Mouse (Mus musculus) midbrain, embryonic 13.5 days (tissue): ENCODE measurements at regions not wholly inside any gene's neighbourhood (a gene's known extent, or its start where the extent isn't known, plus 50 kb on each side); places are given as distances from the start of the nearest gene placed in this dataset.

ENCODE experiments used
- ATAC-seq: fragments of 200-750 bp; cut with Nextera tagmentation; 2 replicates; pipeline ENCODE4 v1.8.0; 2017; ENCODE audit warnings: mild to moderate bottlenecking, moderate TSS enrichment, moderate library complexity
- H3K27ac ChIP-seq: fragments of 300-500 bp; sonication (generic); 2 replicates; pipeline ENCODE4 v1.5.1; 2015; ENCODE audit warnings: inconsistent platforms, mild to moderate bottlenecking, moderate library complexity
- H3K27me3 ChIP-seq: fragments of 300-500 bp; sonication (generic); 2 replicates; pipeline ENCODE4 v1.6.1; 2015; ENCODE audit warnings: mild to moderate bottlenecking, inconsistent platforms
- H3K36me3 ChIP-seq: fragments of 300-500 bp; sonication (generic); 2 replicates; pipeline ENCODE4 v1.6.1; 2015; ENCODE audit warnings: mild to moderate bottlenecking, inconsistent platforms
- H3K4me1 ChIP-seq: fragments of 300-500 bp; sonication (generic); replicated peaks from 2 replicates; pipeline ENCODE4 v1.6.1; 2015; ENCODE audit warnings: inconsistent platforms
- H3K4me2 ChIP-seq: fragments of 300-500 bp; sonication (generic); replicated peaks from 2 replicates; pipeline ENCODE4 v1.6.1; 2015; ENCODE audit warnings: moderate library complexity, mild to moderate bottlenecking, inconsistent platforms
- H3K4me3 ChIP-seq: fragments of 300-500 bp; sonication (generic); replicated peaks from 2 replicates; pipeline ENCODE4 v1.5.1; 2015; ENCODE audit warnings: mild to moderate bottlenecking, inconsistent platforms
- H3K9ac ChIP-seq: fragments of 300-500 bp; sonication (generic); replicated peaks from 2 replicates; pipeline ENCODE4 v1.6.1; 2015; ENCODE audit warnings: mild to moderate bottlenecking, inconsistent platforms
- H3K9me3 ChIP-seq: fragments of 300-500 bp; sonication (generic); 2 replicates; pipeline ENCODE4 v1.6.1; 2016; ENCODE audit warnings: mild to moderate bottlenecking, inconsistent platforms
- WGBS: fragments of 180-500 bp; shearing (Covaris S2); methylation state at CpG from one replicate; pipeline ENCODE4 v1.1.7; 2015; 5-methylcytosine and 5-hydroxymethylcytosine counted together

DNA sequence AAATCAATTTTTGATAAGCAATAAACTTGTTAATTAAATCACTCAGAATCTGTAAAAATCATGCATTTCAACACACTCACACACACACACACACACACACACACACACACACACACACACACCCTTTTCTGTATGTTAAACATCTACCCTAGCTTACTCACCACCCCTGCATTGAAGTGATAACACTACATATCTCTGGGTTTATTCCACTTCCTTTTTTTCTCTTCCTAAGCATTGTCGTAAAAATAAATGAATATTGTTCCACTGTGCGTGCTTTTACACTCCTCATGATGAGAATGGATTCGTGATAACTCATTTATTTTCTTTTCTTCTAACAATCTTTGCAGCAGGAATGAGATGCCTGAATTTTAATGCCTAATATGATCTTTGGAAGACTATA lies 234.3 kb upstream of the Plscr5 start:
- 75% methylated on average over 3 of the region's 3 CpGs for WGBS
- Histone ChIP-seq H3K4me1 (no peaks in the 10 kb centered on the region), H3K4me3 (no peak overlapping the region), H3K9me3 (no peaks in the 10 kb centered on the region), H3K4me2 (no peak overlapping the region), H3K36me3 (no peaks in the 10 kb centered on the region), H3K27ac (no peak overlapping the region), H3K9ac (no peak overlapping the region), H3K27me3 (no peaks in the 10 kb centered on the region)
- ATAC-seq = no peak

DNA sequence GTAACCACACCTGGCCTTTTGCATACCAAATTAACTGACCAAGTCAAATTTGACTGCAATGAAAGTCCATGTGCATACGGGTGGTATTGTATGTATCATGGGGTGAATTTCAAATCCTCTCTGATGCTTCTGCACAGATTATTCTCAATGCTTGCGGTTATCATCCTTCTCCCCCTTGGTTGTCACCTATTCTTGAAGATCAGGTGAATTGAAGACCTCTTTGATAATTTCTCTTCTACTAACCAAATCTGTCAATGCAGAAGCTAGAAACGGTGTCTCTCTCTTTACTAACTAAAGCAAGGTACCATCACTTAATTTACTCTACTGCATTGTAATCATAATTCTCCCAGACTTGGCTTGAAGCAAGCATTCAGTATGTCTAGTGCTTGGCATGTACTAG lies 235.7 kb upstream of the Plscr5 start:
- H3K4me3 ChIP-seq = no peak overlapping the region
- H3K36me3 ChIP-seq = no peaks in the 10 kb centered on the region
- no peak overlapping the region for H3K9ac ChIP-seq
- 93% methylated on average over 3 of the region's 3 CpGs for WGBS
- H3K4me2 ChIP-seq = no peak overlapping the region
- H3K27me3 ChIP-seq = no peaks in the 10 kb centered on the region
- no peak overlapping the region for H3K27ac ChIP-seq
- no peaks in the 10 kb centered on the region for H3K9me3 ChIP-seq
- ATAC-seq = no peak
- no peaks in the 10 kb centered on the region for H3K4me1 ChIP-seq

DNA sequence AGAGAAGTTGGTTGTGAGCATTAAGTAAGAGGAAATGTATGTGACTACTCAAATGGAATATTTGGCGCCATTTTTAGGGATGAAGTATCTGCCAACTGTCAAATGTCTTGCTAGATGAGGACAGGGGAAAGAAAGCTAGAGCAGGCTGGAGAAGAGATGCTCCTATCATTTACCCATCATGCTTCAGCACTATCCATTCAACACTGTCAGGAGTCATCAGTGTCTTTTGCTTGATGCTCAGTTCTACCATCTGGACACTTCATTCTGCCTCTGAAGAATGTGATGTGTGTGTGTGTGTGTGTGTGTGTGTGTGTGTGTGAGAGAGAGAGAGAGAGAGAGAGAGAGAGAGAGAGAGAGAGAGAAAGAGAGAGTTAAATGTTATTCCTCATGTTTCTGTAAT lies 244.0 kb upstream of the Plscr5 start:
- Histone ChIP-seq H3K4me2 (no peak overlapping the region), H3K27me3 (no peaks in the 10 kb centered on the region), H3K9ac (no peak overlapping the region), H3K4me1 (no peaks in the 10 kb centered on the region), H3K27ac (no peak overlapping the region), H3K4me3 (no peak overlapping the region), H3K9me3 (no peaks in the 10 kb centered on the region), H3K36me3 (no peaks in the 10 kb centered on the region)
- ATAC-seq = no peak
- 73% methylated on average over 1 of the region's 1 CpGs for WGBS

DNA sequence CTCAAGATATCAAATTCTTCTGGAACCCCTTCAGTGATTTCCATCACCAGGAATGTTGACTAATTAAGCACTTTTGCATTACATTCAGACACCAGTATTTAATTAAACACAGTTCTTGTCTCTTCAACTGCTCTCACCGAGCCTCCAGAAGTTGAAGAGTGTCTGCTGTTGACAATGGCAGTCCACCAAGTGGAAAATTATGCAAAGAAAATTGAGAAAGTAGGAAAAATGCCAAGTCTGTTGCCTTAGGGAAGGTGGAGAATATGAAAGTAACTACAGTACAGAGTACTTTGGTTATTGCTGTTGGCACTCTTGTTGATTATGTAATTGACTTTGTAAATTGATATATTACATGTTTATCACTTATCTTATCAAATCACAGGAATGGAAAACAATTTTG lies 250.7 kb upstream of the Plscr5 start:
- WGBS = 60% methylated on average over 1 of the region's 1 CpGs
- Histone ChIP-seq H3K36me3 (no peaks in the 10 kb centered on the region), H3K4me3 (no peak overlapping the region), H3K4me1 (no peaks in the 10 kb centered on the region), H3K4me2 (no peak overlapping the region), H3K9me3 (no peaks in the 10 kb centered on the region), H3K27ac (no peak overlapping the region), H3K27me3 (no peaks in the 10 kb centered on the region), H3K9ac (no peak overlapping the region)
- no peak for ATAC-seq

DNA sequence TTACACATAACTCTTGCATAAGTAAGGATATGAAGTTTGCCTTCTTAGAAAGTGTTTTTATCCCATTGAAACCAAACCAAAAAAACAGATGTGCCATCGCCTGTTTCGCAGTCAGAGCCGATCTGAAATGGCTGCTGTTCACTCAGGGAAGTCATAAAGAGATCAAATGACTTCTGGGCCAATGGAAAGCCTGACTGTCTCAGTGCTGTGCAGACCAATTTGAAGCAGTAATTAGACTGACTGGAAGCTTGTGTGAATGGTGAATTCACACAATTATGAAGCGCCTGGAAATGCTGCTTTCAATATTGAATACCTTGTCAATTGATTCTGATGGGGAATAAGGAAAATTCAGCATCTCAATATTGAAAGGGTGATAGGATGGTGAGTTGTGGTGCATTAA lies 254.0 kb upstream of the Plscr5 start:
- Histone ChIP-seq H3K27ac (no peak overlapping the region), H3K4me3 (no peak overlapping the region), H3K9me3 (no peaks in the 10 kb centered on the region), H3K27me3 (no peaks in the 10 kb centered on the region), H3K9ac (no peak overlapping the region), H3K4me1 (no peaks in the 10 kb centered on the region), H3K4me2 (no peak overlapping the region), H3K36me3 (no peaks in the 10 kb centered on the region)
- ATAC-seq = no peak
- 75% methylated on average over 4 of the region's 4 CpGs for WGBS

DNA sequence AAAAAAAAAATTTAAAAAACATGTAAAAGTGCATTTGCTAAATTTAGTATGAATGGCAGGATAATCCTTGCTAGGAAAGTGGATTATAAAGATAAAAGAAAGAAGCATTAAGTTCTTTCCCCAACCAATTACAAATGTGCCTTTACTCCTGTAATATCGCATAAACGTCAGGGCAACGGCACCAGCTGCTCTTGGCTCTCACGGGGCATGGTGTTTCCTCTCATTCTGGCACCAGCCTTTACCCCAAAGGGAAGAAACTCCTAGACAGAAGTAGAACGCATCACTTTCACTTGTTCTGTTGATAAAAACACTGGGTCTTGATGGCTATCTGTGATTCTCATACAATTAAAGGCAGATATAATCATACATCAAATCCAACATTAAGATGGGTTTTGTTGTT lies 288.7 kb upstream of the Plscr5 start:
- no peaks in the 10 kb centered on the region for H3K27me3 ChIP-seq
- H3K9me3 ChIP-seq = no peaks in the 10 kb centered on the region
- no peak overlapping the region for H3K4me3 ChIP-seq
- ATAC-seq = no peak
- no peak overlapping the region for H3K4me2 ChIP-seq
- no peaks in the 10 kb centered on the region for H3K36me3 ChIP-seq
- WGBS = 54% methylated on average over 5 of the region's 5 CpGs
- no peak overlapping the region for H3K9ac ChIP-seq
- H3K27ac ChIP-seq = no peak overlapping the region
- no peaks in the 10 kb centered on the region for H3K4me1 ChIP-seq

DNA sequence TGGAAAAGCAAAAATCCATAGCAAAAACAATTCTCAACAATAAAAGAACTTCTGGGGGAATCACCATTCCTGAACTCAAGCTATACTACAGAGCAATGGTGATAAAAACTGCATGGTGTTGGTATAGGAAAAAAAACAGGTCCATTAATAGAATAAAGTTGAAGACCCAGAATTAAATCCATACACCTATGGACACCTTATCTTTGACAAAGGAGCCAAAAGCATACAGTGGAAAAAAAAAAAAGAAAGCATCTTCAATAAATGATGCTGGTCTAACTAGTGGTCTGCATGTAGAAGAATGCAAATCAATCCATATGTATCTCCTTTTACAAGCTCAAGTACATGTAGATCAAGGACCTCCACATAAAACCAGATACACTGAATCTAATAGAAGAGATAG lies 291.8 kb upstream of the Plscr5 start:
- Histone ChIP-seq H3K4me2 (no peak overlapping the region), H3K27ac (no peak overlapping the region), H3K36me3 (no peaks in the 10 kb centered on the region), H3K27me3 (no peaks in the 10 kb centered on the region), H3K9me3 (no peaks in the 10 kb centered on the region), H3K4me3 (no peak overlapping the region), H3K9ac (no peak overlapping the region), H3K4me1 (no peaks in the 10 kb centered on the region)
- ATAC-seq = no peak

DNA sequence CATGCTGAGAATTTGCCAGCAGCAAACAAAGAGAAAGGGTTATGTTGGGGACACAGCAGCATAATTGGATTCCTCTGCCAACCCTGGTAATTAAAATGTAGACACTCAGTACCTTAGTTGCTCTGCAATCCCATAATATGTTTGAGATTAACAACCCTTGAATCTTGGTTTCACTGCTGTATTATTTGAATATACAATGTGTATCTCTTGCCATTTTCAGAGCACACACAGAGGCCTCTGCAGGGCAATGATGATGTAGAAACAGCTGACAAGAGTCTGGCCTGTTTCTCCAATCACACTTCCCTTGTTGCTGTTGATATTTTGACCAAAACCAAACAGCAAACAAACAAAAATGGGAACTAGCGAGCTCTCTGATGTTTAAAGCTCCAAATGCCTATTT lies 315.9 kb upstream of the Plscr5 start:
- no peak for ATAC-seq
- WGBS = 90% methylated on average over 1 of the region's 1 CpGs

DNA sequence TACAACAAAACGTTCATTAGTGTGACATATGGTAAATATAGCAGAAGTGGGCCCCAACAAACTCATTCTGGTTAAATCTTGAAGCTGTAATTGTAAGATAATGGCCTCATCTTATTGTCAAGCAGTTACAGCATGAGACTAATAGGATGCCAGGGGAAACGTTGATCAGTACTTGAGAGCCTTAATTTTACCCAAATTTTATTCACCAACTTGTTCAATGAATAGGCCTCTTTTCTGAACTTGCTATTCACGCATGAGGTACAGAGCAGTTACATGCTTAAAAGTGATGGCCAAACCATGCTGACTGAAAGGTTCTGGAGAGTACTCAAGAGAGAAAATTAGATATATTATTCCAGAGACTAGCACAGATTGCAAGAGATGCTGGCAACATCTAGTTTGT lies 361.2 kb upstream of the Plscr5 start:
- whole genome bisulfite sequencing = 59% methylated on average over 3 of the region's 3 CpGs
- Histone ChIP-seq H3K36me3 (no peaks in the 10 kb centered on the region), H3K9ac (no peak overlapping the region), H3K4me3 (no peak overlapping the region), H3K27me3 (no peaks in the 10 kb centered on the region), H3K9me3 (no peaks in the 10 kb centered on the region), H3K27ac (no peak overlapping the region), H3K4me2 (no peak overlapping the region), H3K4me1 (no peaks in the 10 kb centered on the region)
- ATAC-seq = no peak

More for the DNA sequence above, 315.9 kb upstream of the Plscr5 start:
- H3K9ac ChIP-seq = no peak overlapping the region
- no peak overlapping the region for H3K4me2 ChIP-seq
- H3K27ac ChIP-seq = no peak overlapping the region
- no peaks in the 10 kb centered on the region for H3K27me3 ChIP-seq
- H3K36me3 ChIP-seq = no peaks in the 10 kb centered on the region
- H3K4me1 ChIP-seq = no peaks in the 10 kb centered on the region
- no peaks in the 10 kb centered on the region for H3K9me3 ChIP-seq
- no peak overlapping the region for H3K4me3 ChIP-seq

DNA sequence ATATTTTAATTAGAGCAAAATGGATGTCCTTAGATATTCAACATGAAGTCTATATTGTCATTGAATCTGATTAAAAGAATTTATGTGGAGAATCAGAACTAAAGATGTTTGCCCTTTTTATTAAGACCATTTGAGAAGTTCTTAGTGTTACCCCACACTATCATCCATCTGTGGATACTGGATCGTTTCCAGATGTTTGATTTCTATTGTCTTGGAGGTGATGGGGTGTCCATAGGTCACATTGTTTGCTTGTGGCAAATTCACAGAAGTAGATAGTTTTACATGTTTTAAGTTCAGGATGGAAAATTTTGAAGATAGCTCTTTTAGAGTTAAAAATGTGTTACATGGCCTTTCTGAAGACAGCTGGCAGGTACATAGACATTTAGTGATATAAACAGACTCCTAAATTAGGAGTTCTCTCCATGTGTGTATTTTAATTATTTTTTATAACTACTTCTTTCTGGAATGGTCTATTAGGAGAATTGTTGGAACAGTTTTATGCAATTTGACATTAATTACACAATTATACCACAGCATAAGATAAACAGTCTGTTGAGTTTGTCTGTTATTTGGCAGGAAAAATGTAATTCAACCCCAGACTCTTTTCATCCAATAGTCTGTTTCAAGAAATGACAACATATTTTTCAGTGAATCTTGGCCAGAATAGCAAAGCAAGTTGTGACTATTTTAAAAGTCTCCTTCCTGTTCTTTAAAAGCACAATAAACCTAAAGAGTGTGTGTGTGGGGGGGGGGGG lies 368.8 kb upstream of the Plscr5 start:
- no peaks in the 10 kb centered on the region for H3K36me3 ChIP-seq
- H3K4me2 ChIP-seq = no peak overlapping the region
- 88% methylated on average over 1 of the region's 1 CpGs for WGBS
- no peak overlapping the region for H3K27ac ChIP-seq
- H3K4me3 ChIP-seq = no peak overlapping the region
- no peak for ATAC-seq
- no peaks in the 10 kb centered on the region for H3K27me3 ChIP-seq
- 0 out of 2 replicates have a peak, but pooled peaks cover 2% of the 10 kb centered on the region for H3K4me1 ChIP-seq
- no peak overlapping the region for H3K9ac ChIP-seq
- H3K9me3 ChIP-seq = no peaks in the 10 kb centered on the region

DNA sequence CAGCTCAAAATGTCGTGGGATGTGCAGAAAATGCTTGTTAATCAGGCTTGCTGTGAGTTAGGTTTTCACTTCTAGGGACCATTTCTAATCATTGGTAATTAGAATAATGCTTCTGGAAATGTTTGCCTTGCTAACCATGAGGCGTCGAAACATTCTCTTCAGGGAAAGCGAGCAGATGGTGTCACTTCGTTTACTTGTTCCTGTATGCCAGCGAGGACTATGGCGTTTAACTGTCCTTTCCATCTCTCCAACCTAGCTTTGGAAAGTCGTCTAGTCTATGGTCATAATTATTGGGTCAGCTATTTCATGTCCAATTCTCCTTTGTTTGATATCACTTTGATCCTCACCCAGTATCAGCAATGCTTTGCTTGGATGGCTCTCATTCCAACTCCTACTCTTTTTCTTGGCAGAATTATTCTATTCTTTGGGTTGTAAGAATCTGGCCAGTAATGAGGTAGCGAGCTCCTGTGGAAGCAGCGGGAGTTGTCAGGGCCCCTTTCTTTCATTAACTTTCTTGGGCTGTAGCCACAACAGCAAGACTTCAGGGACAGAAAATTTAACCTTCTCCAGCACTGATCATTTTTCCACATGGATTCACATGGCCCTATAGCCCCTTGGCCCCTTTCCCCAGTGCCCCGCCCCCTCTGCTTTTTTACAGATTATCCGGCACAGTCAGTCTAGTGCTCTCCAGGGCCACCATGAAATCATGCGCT lies 374.0 kb upstream of the Plscr5 start:
- Histone ChIP-seq H3K9me3 (no peaks in the 10 kb centered on the region), H3K4me1 (0 out of 2 replicates have a peak, but pooled peaks cover 4% of the 10 kb centered on the region), H3K4me3 (no peak overlapping the region), H3K27ac (no peak overlapping the region), H3K9ac (no peak overlapping the region), H3K4me2 (no peak overlapping the region), H3K27me3 (no peaks in the 10 kb centered on the region), H3K36me3 (no peaks in the 10 kb centered on the region)
- 57% methylated on average over 13 of the region's 13 CpGs for WGBS
- peak; percentile 76 for ATAC-seq

DNA sequence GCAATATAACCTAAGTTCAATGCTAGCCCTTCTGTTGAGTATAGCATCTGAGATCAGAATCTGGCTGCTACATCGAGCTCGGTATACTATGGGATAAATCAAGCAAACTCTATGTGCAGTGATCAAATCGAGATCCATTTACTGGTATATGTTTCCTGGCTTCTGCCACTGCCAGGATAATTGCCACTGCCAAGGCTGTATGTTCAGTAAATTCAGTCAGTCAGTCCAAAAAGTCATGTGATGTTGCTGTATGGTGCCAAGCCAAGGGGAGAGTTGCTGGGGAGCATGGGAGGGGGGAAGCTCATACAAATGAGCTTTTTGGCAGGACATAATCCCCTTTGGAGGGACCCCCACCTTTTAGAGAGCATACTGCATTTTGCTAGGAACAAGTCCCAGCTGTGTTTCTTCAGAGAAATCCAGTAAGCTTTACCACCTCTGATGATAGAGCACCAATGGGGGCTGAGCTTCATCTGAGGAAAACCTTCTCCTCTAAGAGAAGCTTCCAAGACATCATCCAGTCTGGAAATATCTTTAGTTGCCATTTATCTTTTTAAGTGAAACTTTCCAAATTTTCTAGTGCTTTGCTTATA lies 389.3 kb upstream of the Plscr5 start:
- H3K27me3 ChIP-seq = no peaks in the 10 kb centered on the region
- no peak overlapping the region for H3K4me3 ChIP-seq
- H3K4me2 ChIP-seq = no peak overlapping the region
- no peaks in the 10 kb centered on the region for H3K4me1 ChIP-seq
- WGBS = 90% methylated on average over 3 of the region's 3 CpGs
- ATAC-seq = no peak
- H3K36me3 ChIP-seq = no peaks in the 10 kb centered on the region
- no peak overlapping the region for H3K9ac ChIP-seq
- H3K27ac ChIP-seq = no peak overlapping the region
- no peaks in the 10 kb centered on the region for H3K9me3 ChIP-seq
